Mouse (Mus musculus) heart, postnatal 4 days (tissue): ENCODE data around the gene Gm21985. TPM values are rescaled to one million over a fixed set of nuclear protein-coding genes. Genes with fewer than 3 reads are reported as not detected.
A peak's percentile ranks its signal among the peaks of the same experiment; 100 is the strongest.
"Not testable (repeated sequence)": the region's sequence is repeated elsewhere in the genome, so short reads cannot be mapped to it uniquely, and the experiment has no call there.

Experiments
- DNase-seq: peaks from one replicate; pipeline ENCODE4 v3.0.0; 2021
- total RNA-seq, 2 experiments: library from RNA; stranded (reverse); gene quantifications; 2 replicates each; pipeline ENCODE4 v1.2.3; 2021

The Gm21985 gene
- total RNA-seq, 2 experiments from 2014 or later: not detected

DNA sequence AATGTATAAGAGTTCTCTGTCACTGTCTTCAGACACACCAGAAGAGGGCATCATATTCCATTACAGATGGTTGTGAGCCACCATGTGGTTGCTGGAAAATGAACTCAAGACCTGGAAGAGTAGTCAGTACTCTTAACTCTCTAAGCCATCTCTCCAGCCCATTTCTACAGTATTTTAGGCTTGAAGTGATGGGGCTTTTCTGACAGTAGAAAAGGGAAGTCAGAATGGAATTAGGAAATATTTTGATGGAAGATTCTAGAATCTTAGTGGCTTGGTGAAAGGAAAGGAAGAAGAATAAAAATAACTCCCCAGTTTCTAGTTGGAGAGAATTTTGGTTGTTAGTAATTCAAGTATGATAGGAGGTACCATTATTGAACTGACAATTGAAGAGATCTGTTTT, 127.8 kb downstream of the Gm21985 start:
- DNase-seq: no peak

DNA sequence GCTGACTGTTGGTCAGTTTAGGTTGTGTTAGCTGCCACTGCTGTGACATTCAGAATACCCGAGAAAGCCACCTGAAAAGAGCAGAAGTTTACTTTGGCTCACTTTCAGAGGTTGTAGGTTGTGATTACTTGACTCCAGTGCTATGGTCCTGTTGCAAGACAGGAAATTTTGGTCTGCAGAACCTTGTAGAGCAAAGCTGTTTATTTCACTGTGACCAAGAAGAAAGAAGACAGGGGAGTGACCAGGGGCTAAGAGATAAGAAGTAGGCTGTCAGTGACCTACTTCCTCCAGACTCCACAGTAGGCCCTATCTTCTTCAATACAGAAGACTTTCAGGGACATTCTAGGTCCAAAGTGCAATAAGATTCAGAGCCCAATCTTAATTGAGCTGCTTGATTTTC, 130.5 kb downstream of the Gm21985 start:
- DNase-seq: no peak

DNA sequence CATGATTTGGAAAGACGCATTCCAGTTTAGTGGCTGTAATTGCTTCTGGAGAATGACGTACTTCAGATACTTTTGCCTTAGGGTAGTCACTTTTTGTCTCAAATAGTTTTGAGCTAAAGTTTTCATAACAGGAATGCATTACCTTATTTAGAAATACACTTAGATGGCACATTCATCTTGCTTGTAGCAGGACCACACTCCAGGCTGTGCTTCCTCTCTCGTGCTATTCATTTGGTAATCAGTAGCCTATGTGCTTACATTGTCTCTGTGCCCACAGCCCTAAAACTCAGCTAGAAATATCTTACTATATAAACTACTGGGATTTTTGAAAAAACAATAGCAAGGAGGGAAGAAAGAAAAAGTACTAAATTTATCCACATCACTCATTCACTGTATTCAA, 140.9 kb downstream of the Gm21985 start:
- DNase-seq: no peak

DNA sequence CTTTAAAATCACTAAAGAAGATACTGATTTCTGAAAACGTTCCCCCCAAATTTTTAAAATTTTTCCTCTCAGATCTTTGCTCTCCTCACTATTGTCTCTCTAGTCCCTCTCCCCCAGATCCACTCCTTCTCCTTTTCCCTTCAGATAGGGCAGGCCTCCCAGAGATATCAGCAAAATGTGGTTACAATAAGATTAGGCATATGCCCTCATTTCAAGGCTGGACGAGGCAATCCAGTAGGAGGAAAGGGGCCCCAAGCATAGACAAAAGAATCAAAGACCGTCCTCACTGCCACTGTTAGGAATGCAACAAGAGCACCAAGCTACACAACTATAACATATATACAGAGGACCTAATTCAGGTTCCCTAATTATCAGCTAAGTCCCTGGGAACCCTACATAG, 159.2 kb downstream of the Gm21985 start:
- no peak for DNase-seq

DNA sequence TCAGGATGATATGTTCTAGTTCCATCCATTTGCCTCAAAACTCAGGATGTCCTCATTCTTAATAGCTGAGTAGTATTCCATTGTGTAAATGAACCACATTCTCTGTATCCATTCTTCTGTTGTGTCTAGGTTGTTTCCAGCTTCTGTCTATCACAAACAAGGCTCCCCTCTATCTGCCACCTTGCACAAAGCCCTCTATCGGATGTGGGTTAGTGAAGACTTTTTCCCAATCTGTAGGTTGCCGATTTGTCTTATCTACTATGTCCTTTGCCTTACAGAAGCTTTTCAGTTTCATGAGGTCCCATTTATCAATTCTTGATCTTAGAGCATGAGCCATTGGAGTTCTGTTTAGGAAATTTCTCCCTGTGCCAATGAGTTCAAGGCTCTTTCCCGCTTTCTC, 162.4 kb downstream of the Gm21985 start:
- DNase-seq: not testable (repeated sequence)

DNA sequence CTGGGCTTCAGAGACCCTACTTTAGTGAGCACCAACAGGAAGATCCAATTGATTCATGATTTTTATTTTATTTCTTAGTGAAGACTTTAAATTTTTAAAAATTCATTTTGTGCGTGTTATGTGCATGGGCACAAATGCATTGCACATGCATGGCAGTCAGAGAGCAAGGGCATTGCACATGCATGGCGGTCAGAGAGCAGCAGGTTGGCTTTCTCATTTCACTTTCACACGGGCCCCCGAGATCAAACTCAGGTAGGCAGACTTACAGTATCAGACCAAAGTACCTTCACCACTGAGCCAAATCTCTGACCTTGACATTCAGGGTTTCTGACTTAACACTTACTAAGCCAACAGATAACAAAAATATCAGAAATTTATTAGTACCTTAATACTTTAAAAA, 163.6 kb downstream of the Gm21985 start:
- no peak for DNase-seq

DNA sequence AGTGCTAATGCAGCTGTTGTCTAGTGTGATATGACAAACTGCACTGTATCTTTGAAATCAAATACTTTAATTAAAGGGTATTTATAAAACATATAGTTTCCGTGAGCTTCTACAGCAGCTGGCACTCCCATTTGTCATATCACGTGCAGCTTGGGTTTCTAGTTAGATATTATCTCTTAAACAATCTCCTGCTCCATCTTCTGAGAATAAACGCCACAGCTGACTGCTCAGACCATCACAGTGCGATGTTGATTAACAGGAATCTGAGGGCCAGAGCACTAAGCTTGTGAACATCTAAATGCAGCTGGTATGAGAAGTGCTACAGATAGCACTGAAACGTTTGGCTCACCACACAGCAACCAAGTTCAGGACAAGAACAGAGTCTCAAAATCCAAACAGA, 164.3 kb downstream of the Gm21985 start:
- no peak for DNase-seq

DNA sequence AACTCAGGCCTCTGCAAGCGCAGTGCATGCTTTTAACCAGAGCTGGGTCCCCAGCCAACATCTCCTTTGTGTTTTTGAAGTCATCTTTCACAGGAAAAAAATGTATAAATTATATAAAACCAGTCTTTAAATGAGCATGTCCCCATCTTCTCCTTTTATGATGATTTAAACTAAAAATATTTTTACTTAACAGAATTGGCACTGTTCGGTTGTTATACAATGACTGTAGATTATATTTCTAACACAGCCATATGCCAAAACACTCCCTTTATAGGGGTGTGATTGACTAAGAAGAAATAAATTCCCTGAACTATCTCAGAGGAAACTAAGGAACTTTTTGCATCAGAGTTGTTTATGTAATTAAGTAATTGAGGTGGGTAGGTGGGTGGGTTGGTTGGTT, 166.4 kb downstream of the Gm21985 start:
- DNase-seq: no peak

DNA sequence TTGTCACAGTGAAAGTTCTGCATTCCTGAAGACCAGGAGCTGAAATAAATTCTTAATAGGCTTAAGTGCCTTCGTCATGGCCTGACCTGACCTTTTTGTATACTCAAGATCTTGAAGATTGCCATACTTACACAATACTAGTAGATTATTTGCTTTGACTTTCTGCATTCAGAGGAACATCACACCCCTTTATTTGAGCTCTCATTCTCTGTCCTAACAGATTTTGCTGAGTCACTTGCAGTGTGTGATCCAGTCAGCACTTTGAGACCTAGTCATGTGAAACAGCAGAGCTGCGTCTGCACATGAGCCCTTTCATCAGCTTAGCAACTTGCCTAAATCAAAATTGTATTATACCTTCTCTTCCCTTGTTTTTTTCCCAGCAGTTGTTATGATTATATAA, 167.2 kb downstream of the Gm21985 start:
- DNase-seq: no peak

DNA sequence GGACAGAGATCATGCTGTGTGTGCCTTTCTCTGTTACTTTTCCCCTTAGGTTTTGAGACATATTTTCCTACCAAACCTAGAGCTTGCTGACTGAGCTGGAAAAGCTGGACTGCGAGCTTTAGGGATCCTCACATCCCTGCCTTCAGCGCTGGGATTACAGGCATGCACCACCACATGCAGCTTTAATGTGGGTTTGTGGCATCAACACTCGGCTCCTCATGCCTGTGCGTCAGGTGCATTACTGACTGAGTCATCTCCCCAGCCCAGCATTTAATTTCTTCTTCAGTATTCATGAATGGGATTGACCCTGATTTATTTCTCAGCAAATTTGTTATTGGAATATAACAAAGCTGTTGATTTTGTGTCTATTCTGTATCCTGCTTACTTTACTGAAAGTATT, 170.2 kb downstream of the Gm21985 start:
- no peak for DNase-seq

DNA sequence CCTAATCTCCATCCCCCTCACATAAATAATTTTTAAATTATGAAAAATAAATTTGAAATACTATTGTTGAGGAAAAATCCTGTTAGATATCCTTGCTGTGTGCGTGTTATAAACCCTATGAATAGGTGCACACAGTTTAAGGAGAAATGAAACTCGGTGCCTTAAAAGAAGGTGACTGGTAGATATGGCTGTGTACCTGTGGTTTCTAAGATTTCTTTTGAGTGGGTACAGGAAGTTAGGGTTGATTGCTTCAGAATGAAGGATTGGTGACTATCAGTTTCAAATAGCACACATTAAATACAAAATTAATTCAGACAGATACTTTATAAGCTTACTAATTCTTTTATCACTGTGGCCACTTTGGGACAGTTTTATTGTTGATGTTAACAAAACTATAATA, 171.5 kb downstream of the Gm21985 start:
- no peak for DNase-seq

DNA sequence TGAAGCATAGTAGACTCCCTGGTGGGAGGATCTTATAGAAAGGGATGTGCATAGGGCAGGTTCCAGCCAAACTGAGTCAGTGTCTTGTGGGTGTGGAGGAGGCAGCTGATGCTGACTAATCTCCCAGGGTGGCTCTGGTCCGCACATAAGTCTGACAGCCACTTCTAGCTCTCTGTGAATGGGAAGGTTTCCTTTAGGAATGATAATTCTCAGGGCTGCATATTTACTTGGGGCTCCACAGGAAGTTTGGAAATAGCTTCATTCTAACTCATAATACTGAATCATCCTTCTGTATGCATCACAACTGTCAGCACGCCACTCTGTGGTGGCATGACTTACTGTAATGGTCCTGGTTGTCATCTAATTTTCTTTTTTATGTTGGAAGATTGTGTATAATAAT, 177.4 kb downstream of the Gm21985 start:
- DNase-seq: no peak

DNA sequence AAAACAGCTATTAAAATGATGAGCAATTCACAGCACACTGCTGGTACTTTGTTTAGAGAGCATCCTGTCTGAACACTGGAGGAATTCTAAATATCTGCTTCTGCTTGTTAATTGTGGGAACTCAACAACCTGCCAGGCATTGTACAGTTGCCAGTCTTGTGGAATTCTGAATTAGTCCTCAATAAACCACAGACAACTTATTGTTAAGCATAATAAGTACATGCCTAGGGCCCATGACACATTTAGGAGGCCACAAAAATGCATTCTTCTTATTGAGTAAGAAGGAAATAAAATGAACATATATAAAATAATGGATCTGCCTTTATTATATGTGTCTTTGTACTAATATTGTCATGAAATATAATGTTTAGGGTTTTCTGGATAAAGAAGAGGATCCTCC, 179.4 kb downstream of the Gm21985 start:
- no peak for DNase-seq

DNA sequence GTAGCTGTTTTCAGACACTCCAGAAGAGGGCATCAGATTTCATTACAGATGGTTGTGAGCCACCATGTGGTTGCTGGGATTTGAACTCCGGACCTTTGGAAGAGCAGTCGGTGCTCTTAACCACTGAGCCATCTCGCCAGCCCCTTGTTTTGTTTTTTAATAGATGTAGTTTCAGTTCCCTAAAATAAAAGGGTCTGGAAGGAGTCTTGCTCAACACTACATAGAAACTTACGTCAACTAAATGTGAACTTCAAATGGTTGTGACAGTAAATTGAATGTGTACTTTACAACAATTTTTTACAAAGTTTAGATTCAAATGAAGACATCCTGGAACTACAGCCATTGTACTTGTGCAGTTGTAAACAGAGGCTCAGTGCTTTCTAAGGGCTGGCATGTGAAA, 181.9 kb downstream of the Gm21985 start:
- DNase-seq: not testable (repeated sequence)

DNA sequence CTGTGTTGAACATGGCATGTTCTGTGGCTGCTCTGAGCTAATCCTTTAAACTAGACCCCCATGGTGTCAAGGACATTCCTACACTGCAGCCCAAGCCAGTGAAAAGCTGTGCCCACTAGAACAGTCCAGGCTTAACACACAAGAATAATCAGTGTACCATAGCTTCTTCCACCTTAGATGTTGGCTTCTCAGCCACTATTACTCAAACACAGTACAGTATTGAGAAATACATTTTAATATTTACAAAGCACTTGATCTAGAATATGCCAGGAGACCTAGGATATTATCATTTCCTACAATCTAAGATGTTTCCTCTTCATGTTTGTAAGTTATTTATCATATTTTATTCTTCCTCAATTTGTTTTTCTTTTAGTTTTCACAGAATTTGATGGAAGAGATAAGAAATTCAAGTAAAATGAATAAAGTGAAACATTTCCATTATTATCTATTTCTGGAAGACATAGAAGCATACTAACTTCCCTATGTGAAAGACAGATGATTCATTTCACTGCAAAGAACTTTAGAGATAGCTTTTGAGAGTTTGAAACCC, 182.5 kb downstream of the Gm21985 start:
- no peak for DNase-seq

DNA sequence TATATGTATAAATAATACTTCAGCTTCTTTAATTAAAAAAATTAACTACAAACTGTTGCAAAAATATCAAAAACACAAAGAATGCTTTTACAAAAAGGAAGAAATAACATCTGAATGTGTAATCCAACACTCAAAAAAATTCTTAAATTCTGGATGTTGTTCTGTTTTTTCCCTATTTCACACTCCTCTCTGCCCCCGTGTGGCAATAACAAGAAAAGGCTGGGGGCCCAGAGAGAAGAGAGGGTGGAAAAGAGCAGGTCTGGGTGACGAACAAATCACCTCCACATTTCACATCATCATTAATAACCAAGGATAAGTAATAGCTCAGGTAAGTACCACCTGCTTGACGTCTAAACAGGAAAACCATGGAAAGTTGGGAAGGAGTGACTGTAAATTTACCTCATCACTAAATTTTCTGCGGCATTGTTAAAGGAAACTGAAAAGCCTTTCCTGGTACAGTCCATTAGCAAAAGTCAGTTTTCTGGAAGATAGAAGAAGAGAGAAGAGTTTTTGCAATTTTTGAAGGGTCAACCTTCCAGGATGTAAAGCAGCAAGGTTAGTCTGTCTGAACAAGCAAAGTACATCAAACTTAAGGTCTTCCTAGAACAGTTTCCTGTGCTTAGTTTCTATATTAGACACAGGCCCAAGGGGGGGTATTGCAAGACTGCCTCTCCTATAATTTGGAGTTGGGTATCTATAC, 183.6 kb downstream of the Gm21985 start:
- DNase-seq: peak; percentile 45

DNA sequence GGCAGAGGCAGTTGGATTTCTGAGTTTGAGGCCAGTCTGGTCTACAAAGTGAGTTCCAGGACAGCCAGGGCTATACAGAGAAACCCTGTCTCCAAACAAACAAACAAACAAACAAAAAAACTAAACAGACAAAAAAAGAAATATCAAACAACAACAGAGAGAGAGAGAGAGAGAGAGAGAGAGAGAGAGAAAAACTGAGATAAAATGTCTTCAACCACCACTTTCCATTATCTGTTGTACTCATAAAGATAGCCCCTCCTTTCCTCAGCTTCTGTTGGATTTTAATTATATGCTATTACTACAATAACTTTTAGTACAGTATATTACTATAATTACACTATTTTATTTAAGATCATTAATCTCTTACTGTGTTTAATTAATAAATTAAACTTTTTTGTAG, 186.4 kb downstream of the Gm21985 start:
- not testable (repeated sequence) for DNase-seq

DNA sequence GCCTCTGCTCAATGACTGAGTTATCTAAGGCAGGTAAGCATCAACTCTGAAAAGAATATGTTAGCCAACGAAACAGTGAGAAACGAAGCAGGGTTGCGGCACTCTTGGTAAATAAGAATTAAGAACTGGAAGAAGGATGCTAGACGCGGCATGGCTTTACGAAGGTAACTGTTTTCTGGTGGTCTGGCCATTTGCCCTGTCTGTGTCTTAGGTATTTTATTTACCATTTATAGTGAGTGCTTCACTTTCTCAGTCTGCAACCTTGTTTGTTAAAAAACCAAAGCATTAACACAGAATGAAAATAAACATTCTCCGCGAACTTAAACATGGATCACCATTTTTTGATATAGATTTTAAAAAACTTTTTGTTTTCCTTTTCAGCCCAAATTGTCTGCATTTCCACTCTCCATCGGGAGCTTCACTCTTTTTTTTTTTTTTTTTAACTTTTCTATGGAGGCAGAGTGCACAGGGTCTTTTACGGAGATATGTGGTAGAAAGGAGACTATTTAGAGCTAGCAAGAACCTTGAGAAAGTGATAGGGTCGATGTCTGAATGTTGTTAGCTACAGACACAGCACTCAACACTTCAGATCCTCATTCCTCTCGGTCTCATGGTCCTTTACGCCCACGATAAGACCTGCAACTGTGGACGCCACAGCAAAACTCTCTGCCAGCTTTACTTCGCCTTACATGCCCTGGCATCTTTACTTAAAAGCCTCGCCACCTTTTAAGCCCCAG, 188.2 kb downstream of the Gm21985 start:
- no peak for DNase-seq

DNA sequence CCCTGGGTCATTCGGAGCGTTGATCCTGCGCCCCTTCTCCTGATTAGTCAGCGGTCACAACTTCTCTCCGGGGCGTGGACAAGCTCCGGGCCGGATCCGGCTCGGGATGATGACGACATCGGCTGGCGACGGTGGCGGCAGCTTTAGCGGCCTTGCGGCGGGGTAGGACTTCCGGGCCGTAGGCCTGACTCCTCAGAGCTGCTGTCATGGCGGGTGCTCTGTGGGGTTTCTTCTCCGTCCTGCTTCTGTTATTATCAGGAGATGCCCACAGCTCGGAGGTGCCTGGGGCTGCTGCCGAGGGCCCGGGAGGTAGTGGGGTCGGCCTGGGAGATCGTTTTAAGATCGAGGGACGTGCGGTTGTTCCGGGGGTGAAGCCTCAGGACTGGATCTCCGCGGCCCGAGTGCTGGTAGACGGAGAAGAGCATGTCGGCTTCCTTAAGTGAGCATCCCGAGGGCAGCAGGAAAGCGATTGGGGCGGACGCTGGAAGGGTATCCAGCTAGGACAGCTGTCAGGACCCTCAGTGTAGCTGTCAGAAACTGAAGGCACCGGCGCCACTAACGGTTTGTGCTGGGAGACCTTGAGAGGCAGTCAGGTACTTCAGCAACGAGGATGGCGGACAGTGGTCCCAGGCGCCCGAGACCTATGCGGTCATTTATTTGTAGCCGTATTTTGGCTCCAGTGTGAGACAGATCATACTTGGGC, 188.9 kb downstream of the Gm21985 start, which contains the start of gene Emc7:
Gene Emc7, plus strand, starts transcription at position 136 of the 703 bp plus-strand sequence.
- DNase-seq: peak; percentile 99
